Mouse (Mus musculus): Measurements from ENCODE around the gene Traf2.

Gene Traf2

GRCm38 (mm10) chr2:25546811-25547491 lies at the start of gene Traf2:
Traf2 (minus strand) TSS chr2:25546940.
- in situ Hi-C loops (cut with MboI), result no loop called here

- in situ Hi-C loops (cut with MboI), result no loop called here
Observed at GRCm38 (mm10) chr2:25591863-25592262, 45.1 kb upstream of the Traf2 start.

GRCm38 (mm10) chr2:25588227-25588907 lies 41.6 kb upstream of the Traf2 start:
- in situ Hi-C loops (cut with MboI), result no loop called here

- in situ Hi-C loops (cut with MboI), result no loop called here
Observed at GRCm38 (mm10) chr2:25587290-25587689, 40.5 kb upstream of the Traf2 start.

GRCm38 (mm10) chr2:25585601-25586000 lies 38.9 kb upstream of the Traf2 start:
- in situ Hi-C loops (cut with MboI), result no loop called here

GRCm38 (mm10) chr2:25584856-25585255 lies 38.1 kb upstream of the Traf2 start:
- in situ Hi-C loops (cut with MboI), result no loop called here

- in situ Hi-C loops (cut with MboI), result no loop called here
Observed at GRCm38 (mm10) chr2:25584152-25584551, 37.4 kb upstream of the Traf2 start.

GRCm38 (mm10) chr2:25583571-25583970 lies 36.8 kb upstream of the Traf2 start:
- in situ Hi-C loops (cut with MboI), result no loop called here

GRCm38 (mm10) chr2:25583120-25583481 lies 36.4 kb upstream of the Traf2 start:
- in situ Hi-C loops (cut with MboI), result no loop called here

GRCm38 (mm10) chr2:25582466-25583119 lies 35.9 kb upstream of the Traf2 start:
- in situ Hi-C loops (cut with MboI), result no loop called here

- in situ Hi-C loops (cut with MboI), result no loop called here
Observed at GRCm38 (mm10) chr2:25581901-25582301, 35.2 kb upstream of the Traf2 start.

- in situ Hi-C loops (cut with MboI), result no loop called here
Observed at GRCm38 (mm10) chr2:25581294-25581864, 34.6 kb upstream of the Traf2 start, which contains the start of gene Ajm1. Ajm1 (minus strand) TSS chr2:25581757.

GRCm38 (mm10) chr2:25580621-25581101 lies 33.9 kb upstream of the Traf2 start:
- in situ Hi-C loops (cut with MboI), result no loop called here

GRCm38 (mm10) chr2:25579737-25580460 lies 33.2 kb upstream of the Traf2 start:
- in situ Hi-C loops (cut with MboI), result no loop called here

- in situ Hi-C loops (cut with MboI), result no loop called here
Observed at GRCm38 (mm10) chr2:25578796-25579736, 32.3 kb upstream of the Traf2 start.

- in situ Hi-C loops (cut with MboI), result no loop called here
Observed at GRCm38 (mm10) chr2:25577951-25578795, 31.4 kb upstream of the Traf2 start.

GRCm38 (mm10) chr2:25576965-25577891 lies 30.5 kb upstream of the Traf2 start:
- in situ Hi-C loops (cut with MboI), result no loop called here

- in situ Hi-C loops (cut with MboI), result no loop called here
Observed at GRCm38 (mm10) chr2:25576028-25576850, 29.5 kb upstream of the Traf2 start.
